Mouse (Mus musculus) bone marrow, adult 2 months (tissue): ENCODE data around the gene Gsk3a. TPM values are rescaled to one million over a fixed set of nuclear protein-coding genes. Genes with fewer than 3 reads are reported as not detected.
A peak's percentile ranks its signal among the peaks of the same experiment; 100 is the strongest.

Experiments used
- H3K27ac ChIP-seq: fragments of 200-500 bp; 2 replicates; pipeline ENCODE4 v1.5.1; 2012; ENCODE audit warnings: low read depth, mild to moderate bottlenecking, control low read depth, inconsistent platforms, low read length; ENCODE audit not compliant: control insufficient read depth, poor library complexity, insufficient read depth
- H3K4me1 ChIP-seq: fragments of 200-500 bp; 2 replicates; pipeline ENCODE4 v1.6.1; 2011; ENCODE audit warnings: low read length; ENCODE audit not compliant: control insufficient read depth, insufficient read depth
- H3K4me3 ChIP-seq: fragments of 200-500 bp; replicated peaks from 2 replicates; pipeline ENCODE3; 2011; ENCODE audit warnings: mild to moderate bottlenecking, low read depth, low read length, control low read depth; ENCODE audit not compliant: control insufficient read depth
- CTCF ChIP-seq: fragments of 200-500 bp; IDR thresholded peaks from 2 replicates; pipeline ENCODE4 v1.5.1; 2011; ENCODE audit warnings: low read length, control low read depth; ENCODE audit not compliant: control insufficient read depth, insufficient read depth
- POLR2A ChIP-seq: fragments of 200-500 bp; IDR thresholded peaks from 2 replicates; pipeline ENCODE4 v1.6.1; 2011; ENCODE audit warnings: low read depth, mild to moderate bottlenecking, control low read depth, low read length, borderline replicate concordance; ENCODE audit not compliant: control insufficient read depth
- WGBS: fragments of 180-500 bp; shearing (Covaris S2); methylation state at CpG from one replicate; pipeline ENCODE4 v1.1.7; 2018; 5-methylcytosine and 5-hydroxymethylcytosine counted together
- polyA plus RNA-seq: library from polyadenylated mRNA; stranded (reverse); fragments of >200 nt; gene quantifications from 2 replicates; pipeline ENCODE4 v1.2.4, GENCODE M21; 2011; ENCODE audit warnings: low replicate concordance; ENCODE audit not compliant: missing spikeins, insufficient read depth, insufficient read length

Gsk3a gene
- polyA plus RNA-seq, 1 experiment: 56.8 TPM

GRCm38 (mm10) chr7:25222275-25222967, 15.2 kb downstream of the Gsk3a start:
- no peak for TF ChIP-seq POLR2A
- TF ChIP-seq CTCF: no peak
- Histone ChIP-seq H3K27ac (peak overlapping the region; percentile 55), H3K4me3 (peak overlapping the region; percentile 75), H3K4me1 (peaks cover 3% of the 10 kb centered on the region; the same call in 1 of the 2 replicates)
- WGBS: 77% methylated on average over 10 of the region's 10 CpGs

- Histone ChIP-seq H3K27ac (peak within 1 kb of the TSS; percentile 90), H3K4me1 (peaks cover 3% of the 10 kb centered on the region; the same call in 1 of the 2 replicates), H3K4me3 (peak within 1 kb of the TSS; percentile 75)
- TF ChIP-seq CTCF: no peak
- TF ChIP-seq POLR2A: peak; percentile 60; the same call in 1 of the 2 replicates
- under 1% methylated on average over 45 of the region's 45 CpGs for WGBS
Observed at GRCm38 (mm10) chr7:25221102-25221883, 16.4 kb downstream of the Gsk3a start, which contains the start of gene Zfp526. TSS of gene Zfp526 (plus strand) at chr7:25221425.

GRCm38 (mm10) chr7:25220457-25221101, 17.1 kb downstream of the Gsk3a start, which contains the start of gene Dedd2:
TSS of gene Dedd2 (minus strand) at chr7:25220615.
- peak within 1 kb of the TSS; percentile 90 for H3K27ac ChIP-seq
- TF ChIP-seq CTCF: no peak
- TF ChIP-seq POLR2A: no peak
- peak within 1 kb of the TSS; percentile 96 for H3K4me3 ChIP-seq
- WGBS: 2% methylated on average over 20 of the region's 20 CpGs
- H3K4me1 ChIP-seq: peaks cover 3% of the 10 kb centered on the region; the same call in 1 of the 2 replicates

- H3K4me1 ChIP-seq: peaks cover 6% of the 10 kb centered on the region
- peak overlapping the region; percentile 90 for H3K27ac ChIP-seq
- peak overlapping the region; percentile 96 for H3K4me3 ChIP-seq
- TF ChIP-seq CTCF: no peak
- TF ChIP-seq POLR2A: peak; percentile 92
- 1% methylated on average over 31 of the region's 31 CpGs for WGBS
Observed at GRCm38 (mm10) chr7:25219756-25220456, 17.7 kb downstream of the Gsk3a start.

GRCm38 (mm10) chr7:25219416-25219750, 18.3 kb downstream of the Gsk3a start:
- under 1% methylated on average over 16 of the region's 16 CpGs for WGBS
- Histone ChIP-seq H3K4me3 (peak overlapping the region; percentile 96), H3K27ac (peak overlapping the region; percentile 86), H3K4me1 (peaks cover 8% of the 10 kb centered on the region)
- TF ChIP-seq CTCF (no peak), POLR2A (no peak)

GRCm38 (mm10) chr7:25218705-25219415, 18.8 kb downstream of the Gsk3a start:
- Histone ChIP-seq H3K4me3 (peak overlapping the region; percentile 96), H3K4me1 (peaks cover 9% of the 10 kb centered on the region), H3K27ac (peak overlapping the region; percentile 86)
- TF ChIP-seq CTCF: no peak
- no peak; the same call in 1 of the 2 replicates for TF ChIP-seq POLR2A
- WGBS: 1% methylated on average over 53 of the region's 53 CpGs

GRCm38 (mm10) chr7:25217653-25218395, 19.8 kb downstream of the Gsk3a start:
- Histone ChIP-seq H3K27ac (peak overlapping the region; percentile 73), H3K4me1 (peaks cover 9% of the 10 kb centered on the region), H3K4me3 (peak overlapping the region; percentile 96)
- TF ChIP-seq CTCF (0 out of 2 replicates have a peak, but pooled peaks have one; percentile 7), POLR2A (no peak)
- 20% methylated on average over 12 of the region's 12 CpGs for WGBS
